Mouse (Mus musculus) c-Kit-positive CD71-positive TER-119-positive erythroid progenitor cells, embryonic 14.5 days (primary cell): ENCODE data around the gene Cops2.

Experiments
- DNase-seq: peaks from one replicate; pipeline ENCODE4 v3.0.0-alpha.2; 2013; ENCODE audit warnings: low spot score

Gene Cops2

DNA sequence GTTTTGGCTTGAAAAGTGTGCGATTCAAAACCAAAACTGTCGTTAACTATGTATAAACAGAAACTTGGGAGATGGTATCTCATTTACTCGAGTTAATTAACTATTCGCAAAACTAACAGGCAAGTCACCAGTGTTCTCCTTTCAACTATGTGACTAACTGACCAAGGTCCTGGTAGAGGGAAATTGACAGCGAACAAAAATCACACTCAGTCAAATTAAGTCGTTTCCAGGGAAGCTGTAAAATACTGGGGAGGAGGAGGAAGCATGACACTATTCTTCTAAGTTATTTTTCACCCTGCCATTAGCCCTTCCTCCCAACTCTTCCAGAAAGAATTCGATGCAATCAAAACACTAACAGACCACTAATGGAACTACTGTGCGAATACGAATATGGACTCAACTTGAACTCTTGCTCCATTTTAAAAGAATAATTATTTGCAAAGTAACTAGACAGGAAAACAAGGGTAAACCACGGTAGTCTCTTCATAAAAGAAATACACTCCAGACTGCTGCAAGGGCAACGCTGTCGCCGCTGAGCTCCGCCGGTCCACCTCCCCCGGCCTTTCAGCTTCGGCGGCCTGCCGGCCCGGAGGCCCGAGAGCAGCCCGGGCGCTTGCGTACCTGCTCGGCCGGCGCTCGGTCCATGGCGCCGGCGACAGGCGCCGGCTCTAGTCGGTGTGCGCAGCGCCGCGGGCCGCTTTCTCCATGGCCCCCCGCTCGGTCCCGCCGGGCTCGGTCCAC lies 76.8 kb downstream of the Cops2 start:
- peak; percentile 13 for DNase-seq

GRCm38 (mm10) chr2:125781006-125781405 lies 77.9 kb downstream of the Cops2 start:
- DNase-seq, result no peak
